ENCODE assay signal across 8 mouse cellular contexts in the genomic region with DNA sequence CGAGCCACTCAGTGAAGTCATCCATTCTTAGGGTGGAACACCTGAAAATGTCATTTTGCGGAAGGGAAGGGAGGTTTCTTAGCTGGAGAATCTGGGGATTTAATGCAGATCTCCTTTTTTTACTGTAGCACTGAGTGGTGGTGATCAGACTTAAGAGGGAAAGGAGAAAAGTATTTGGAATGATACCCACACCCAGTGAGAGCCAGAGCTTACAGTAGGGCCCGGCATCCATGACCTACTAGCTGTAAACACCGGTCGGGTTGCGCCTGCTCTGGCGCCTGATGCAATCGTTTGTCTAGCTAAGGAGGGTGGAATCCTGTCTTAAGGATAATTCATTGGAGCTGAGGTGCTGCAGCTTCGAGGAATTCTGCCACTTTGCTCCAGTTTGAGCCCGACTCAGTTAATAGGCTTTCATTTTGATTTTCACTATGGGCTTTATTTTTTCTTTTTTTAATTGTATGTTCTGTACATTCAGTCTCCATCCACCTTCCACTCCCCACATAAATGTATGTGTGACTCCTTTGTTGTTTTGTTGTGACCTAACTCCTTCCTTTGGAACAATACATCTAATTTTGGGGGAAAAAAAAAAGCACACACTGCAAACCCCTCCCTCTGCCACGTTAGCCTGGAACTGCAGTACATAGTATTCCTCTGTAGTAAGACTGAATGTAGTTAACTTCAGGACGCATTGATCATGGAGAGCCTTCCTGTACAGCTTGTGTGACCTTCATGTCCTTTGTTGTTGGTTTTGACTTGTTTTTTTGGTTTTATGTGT. TPM values are rescaled to one million over a fixed set of nuclear protein-coding genes. Genes with fewer than 3 reads are reported as not detected.
DNase-seq lines count a peak whose midpoint lies in the region; ATAC-seq and TF ChIP-seq lines count a peak whose summit lies in the region.

No protein-coding gene starts in this region.

- H3K4me2 ChIP-seq in kidney, embryonic 15.5 days = peak overlapping the region; percentile 80
- peak overlapping the region; percentile 78 for H3K4me2 ChIP-seq in hindbrain, postnatal 0 days (ENCODE audit: low read depth, low read length)

- H3K36me3 ChIP-seq in kidney, embryonic 15.5 days = no peaks in the 10 kb centered on the region
- 0 out of 2 replicates have a peak, but pooled peaks cover 3% of the 10 kb centered on the region for H3K36me3 ChIP-seq in embryonic facial prominence, embryonic 10.5 days (replicated peaks)
- H3K36me3 ChIP-seq in hindbrain, postnatal 0 days (ENCODE audit: insufficient read depth, low read length) = no peaks in the 10 kb centered on the region
- H3K36me3 ChIP-seq in megakaryocyte, embryonic 14.5 days (replicated peaks; ENCODE audit: low read length) = peaks cover 13% of the 10 kb centered on the region

- no peak for DNase-seq in kidney, adult 11 months
- DNase-seq in MEL-GATA-1-ER (ENCODE audit: extremely low read depth, low read depth) = peak; percentile 33
- peak; percentile 33 for DNase-seq in embryonic facial prominence, embryonic 10.5 days (ENCODE audit: low spot score)
- DNase-seq in hindbrain, postnatal 0 days (ENCODE audit: low spot score) = peak; percentile 46
- DNase-seq in thymus, postnatal 25 days = peak; percentile 8
- no peak for DNase-seq in layer of hippocampus, postnatal 36 days

- H3K27ac ChIP-seq in kidney, embryonic 15.5 days = peak overlapping the region; percentile 94; the same call in 1 of the 2 replicates
- peak overlapping the region; percentile 97 for H3K27ac ChIP-seq in embryonic facial prominence, embryonic 10.5 days (replicated peaks)
- peak overlapping the region; percentile 96 for H3K27ac ChIP-seq in hindbrain, postnatal 0 days

- peaks cover 19% of the 10 kb centered on the region for H3K4me1 ChIP-seq in kidney, embryonic 15.5 days
- H3K4me1 ChIP-seq in embryonic facial prominence, embryonic 10.5 days = peaks cover 20% of the 10 kb centered on the region
- H3K4me1 ChIP-seq in hindbrain, postnatal 0 days (ENCODE audit: insufficient read depth, low read length) = peaks cover 4% of the 10 kb centered on the region; the same call in 1 of the 2 replicates
- H3K4me1 ChIP-seq in megakaryocyte, embryonic 14.5 days = peaks cover 48% of the 10 kb centered on the region

- ATAC-seq in kidney, embryonic 15.5 days (replicated peaks; ENCODE audit: low FRiP score) = 0 out of 2 replicates have a peak, but pooled peaks have one; percentile 24
- ATAC-seq in hindbrain, postnatal 0 days = peak; percentile 36; the same call in 1 of the 2 replicates

- H3K9me3 ChIP-seq in kidney, embryonic 15.5 days (replicated peaks) = no peaks in the 10 kb centered on the region
- H3K9me3 ChIP-seq in embryonic facial prominence, embryonic 10.5 days = no peaks in the 10 kb centered on the region
- H3K9me3 ChIP-seq in hindbrain, postnatal 0 days (ENCODE audit: low read length) = no peaks in the 10 kb centered on the region
- peaks cover 12% of the 10 kb centered on the region for H3K9me3 ChIP-seq in megakaryocyte, embryonic 14.5 days

- H3K27me3 ChIP-seq in kidney, embryonic 15.5 days = no peaks in the 10 kb centered on the region
- H3K27me3 ChIP-seq in embryonic facial prominence, embryonic 10.5 days (replicated peaks; ENCODE audit: low read depth, poor library complexity, severe bottlenecking) = no peaks in the 10 kb centered on the region
- H3K27me3 ChIP-seq in hindbrain, postnatal 0 days (ENCODE audit: insufficient read depth, low read length) = no peaks in the 10 kb centered on the region
- H3K27me3 ChIP-seq in megakaryocyte, embryonic 14.5 days (replicated peaks) = peaks cover 2% of the 10 kb centered on the region

- H3K9ac ChIP-seq in kidney, embryonic 15.5 days = peak overlapping the region; percentile 93
- peak overlapping the region; percentile 93 for H3K9ac ChIP-seq in hindbrain, postnatal 0 days (replicated peaks; ENCODE audit: low read length)

- 2% methylated on average over 12 of the region's 12 CpGs for WGBS in kidney, embryonic 15.5 days
- WGBS in embryonic facial prominence, embryonic 10.5 days = 3% methylated on average over 12 of the region's 12 CpGs
- WGBS in hindbrain, postnatal 0 days = 2% methylated on average over 12 of the region's 12 CpGs

- TF ChIP-seq CTCF in hindbrain, postnatal 0 days (IDR thresholded peaks at IDR 0.05; ENCODE audit: low read depth) = no peak

- H3K4me3 ChIP-seq in kidney, embryonic 15.5 days (replicated peaks) = peak overlapping the region; percentile 98
- H3K4me3 ChIP-seq in embryonic facial prominence, embryonic 10.5 days = peak overlapping the region; percentile 98
- H3K4me3 ChIP-seq in hindbrain, postnatal 0 days (ENCODE audit: low read length) = peak overlapping the region; percentile 93
- H3K4me3 ChIP-seq in megakaryocyte, embryonic 14.5 days (replicated peaks) = peak overlapping the region; percentile 100

RNA-seq across cellular contexts. Expression of gene Gars, which starts 1.1 kb away (rescaled TPM):
- 138 and 141 TPM in 2 replicates for polyA plus RNA-seq in kidney, embryonic 15.5 days (2015; fragmentation: Nextera tagmentation; extraction: Ambion mirVana)
- polyA plus RNA-seq in embryonic facial prominence, embryonic 10.5 days (2016; fragmentation: Nextera tagmentation; extraction: Ambion mirVana) = 203 and 223 TPM in 2 replicates
- total RNA-seq in hindbrain, postnatal 0 days (2014; rRNA removed) = 111 and 114 TPM in 2 replicates
- polyA plus RNA-seq in hindbrain, postnatal 0 days (2015; fragmentation: Nextera tagmentation; extraction: Ambion mirVana) = 186 and 192 TPM in 2 replicates
- 57.4 and 75.3 TPM in 2 replicates for polyA plus RNA-seq in megakaryocyte, embryonic 14.5 days (2012; ENCODE audit: insufficient read depth, low replicate concordance)
- 100 to 1,000 TPM; 131 to 134 TPM for total RNA-seq in layer of hippocampus, postnatal 36 days (2021)

RNA-seq across cellular contexts. Expression of gene Ggct, which starts 46.1 kb away (rescaled TPM):
- 8.8 and 9.0 TPM in 2 replicates for polyA plus RNA-seq in kidney, embryonic 15.5 days (2015; fragmentation: Nextera tagmentation; extraction: Ambion mirVana)
- polyA plus RNA-seq in embryonic facial prominence, embryonic 10.5 days (2016; fragmentation: Nextera tagmentation; extraction: Ambion mirVana) = 9.5 and 13.9 TPM in 2 replicates
- total RNA-seq in hindbrain, postnatal 0 days (2014; rRNA removed) = 8.5 and 15.2 TPM in 2 replicates
- 23.0 and 23.2 TPM in 2 replicates for polyA plus RNA-seq in hindbrain, postnatal 0 days (2015; fragmentation: Nextera tagmentation; extraction: Ambion mirVana)
- 4.2 and 18.6 TPM in 2 replicates for polyA plus RNA-seq in megakaryocyte, embryonic 14.5 days (2012; ENCODE audit: insufficient read depth, low replicate concordance)
- total RNA-seq in layer of hippocampus, postnatal 36 days (2021) = 10 to 100 TPM; 34.7 to 39.0 TPM

Comparison
In these comparisons a context has a peak if more than half of its experiments do, and no peak if none do; other contexts are left out.
1. DNase-seq: peak in MEL-GATA-1-ER (single experiment), embryonic facial prominence, embryonic 10.5 days (single experiment), hindbrain, postnatal 0 days (single experiment) and thymus, postnatal 25 days (single experiment); none in kidney, adult 11 months (single experiment) and layer of hippocampus, postnatal 36 days (0 of 2).
2. Peak in every context shown above with its lines, with median percentiles within 50 percentile points of each other: H3K27ac ChIP-seq and H3K4me3 ChIP-seq.